Mouse (Mus musculus): ENCODE data around the gene Zcchc2.

Gene Zcchc2

DNA sequence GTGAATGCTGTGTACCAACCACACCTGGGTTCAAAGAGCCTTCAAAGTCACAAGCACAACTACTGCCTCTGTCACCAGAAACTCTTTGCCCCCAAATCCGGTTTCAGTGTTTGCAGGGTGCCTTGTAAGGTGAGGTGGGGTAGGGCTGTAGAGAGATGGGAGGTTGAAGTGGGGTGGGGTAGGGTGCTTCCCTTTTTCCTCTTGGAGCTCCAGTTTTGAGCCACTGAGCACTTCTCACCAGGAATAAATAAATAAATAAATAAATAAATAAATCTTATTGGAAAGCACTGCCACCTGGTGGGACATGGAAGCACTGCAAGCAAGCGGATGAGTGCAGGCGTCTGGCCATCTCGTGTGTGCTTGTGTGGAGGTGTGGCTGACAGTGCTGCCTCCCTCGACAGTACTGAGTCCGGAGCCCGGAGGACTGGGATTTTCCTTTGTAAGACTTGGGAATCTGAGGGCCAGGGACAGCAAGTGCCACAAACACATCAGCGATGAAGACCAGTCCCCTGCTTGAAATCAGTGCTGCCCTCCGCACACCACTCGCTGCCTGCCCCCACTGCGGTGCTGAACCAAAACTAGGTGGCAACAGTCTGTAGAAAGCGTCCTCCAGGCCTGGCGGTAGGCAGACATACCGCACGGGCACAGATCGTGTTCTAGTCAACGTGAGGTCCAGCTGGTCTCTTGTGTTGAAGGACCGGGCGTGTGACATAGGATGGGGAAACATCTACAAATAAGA is 46.8 kb downstream of the Zcchc2 start:
- peak; percentile 52 to 82 for DNase-seq

DNA sequence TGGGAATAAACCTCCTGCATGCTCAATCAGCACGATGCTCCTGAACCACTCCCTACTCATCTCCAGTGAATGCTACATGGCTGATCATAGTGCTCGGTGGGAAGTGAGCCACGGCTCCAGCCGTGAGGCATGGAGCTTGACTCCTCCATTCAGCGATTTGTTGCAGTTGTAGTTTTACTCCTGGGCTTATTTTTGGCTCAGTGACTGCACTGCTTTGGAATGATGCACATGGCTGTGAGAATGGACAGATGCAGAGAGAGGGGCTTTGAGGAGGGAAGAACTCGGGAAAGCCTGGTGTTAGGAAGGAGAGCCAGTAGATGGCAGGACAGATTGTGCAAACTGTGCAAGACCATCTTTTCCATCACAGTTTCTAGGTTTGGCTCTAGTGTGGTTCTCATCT is 49.1 kb downstream of the Zcchc2 start:
- DNase-seq, result no peak

DNA sequence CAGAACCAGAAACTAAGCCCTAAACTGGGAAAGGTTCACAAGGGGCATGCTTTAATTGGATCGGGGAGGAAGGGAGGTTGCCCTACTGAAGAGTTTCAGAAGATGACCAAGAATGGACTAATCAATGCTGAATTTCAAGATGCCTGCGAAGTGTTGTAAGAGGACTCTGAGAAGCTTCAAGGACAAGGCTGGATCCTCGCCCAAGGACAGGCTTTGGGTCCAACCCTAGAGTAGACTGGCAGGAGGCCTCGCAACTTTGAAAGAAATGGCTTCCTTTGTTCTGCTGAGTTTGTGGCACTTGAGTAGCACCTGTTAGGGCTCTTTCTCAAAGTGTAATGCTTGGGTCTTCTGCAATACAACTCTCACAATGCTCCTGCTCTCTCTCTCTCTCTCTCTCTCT is 50.1 kb downstream of the Zcchc2 start:
- DNase-seq, result no peak

DNA sequence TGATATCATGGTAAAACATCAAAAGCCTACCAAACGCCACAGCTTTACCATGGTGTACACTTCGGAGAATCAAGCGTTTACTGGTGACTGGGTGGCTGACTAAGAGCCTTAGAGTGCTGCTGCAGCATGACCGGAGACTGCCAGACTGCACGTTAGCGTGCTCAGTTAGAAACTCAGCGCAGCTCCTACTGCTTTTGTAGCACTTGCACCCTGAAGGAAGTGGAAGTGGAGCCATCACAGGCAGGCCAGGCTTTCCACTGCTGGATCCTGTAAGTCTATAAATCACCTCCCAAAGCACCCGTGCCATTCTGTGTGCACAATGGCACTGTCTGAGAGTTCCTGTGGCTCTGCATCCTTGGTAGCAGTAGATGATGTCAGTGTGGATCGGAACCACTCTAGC is 52.0 kb downstream of the Zcchc2 start:
- no peak for DNase-seq

DNA sequence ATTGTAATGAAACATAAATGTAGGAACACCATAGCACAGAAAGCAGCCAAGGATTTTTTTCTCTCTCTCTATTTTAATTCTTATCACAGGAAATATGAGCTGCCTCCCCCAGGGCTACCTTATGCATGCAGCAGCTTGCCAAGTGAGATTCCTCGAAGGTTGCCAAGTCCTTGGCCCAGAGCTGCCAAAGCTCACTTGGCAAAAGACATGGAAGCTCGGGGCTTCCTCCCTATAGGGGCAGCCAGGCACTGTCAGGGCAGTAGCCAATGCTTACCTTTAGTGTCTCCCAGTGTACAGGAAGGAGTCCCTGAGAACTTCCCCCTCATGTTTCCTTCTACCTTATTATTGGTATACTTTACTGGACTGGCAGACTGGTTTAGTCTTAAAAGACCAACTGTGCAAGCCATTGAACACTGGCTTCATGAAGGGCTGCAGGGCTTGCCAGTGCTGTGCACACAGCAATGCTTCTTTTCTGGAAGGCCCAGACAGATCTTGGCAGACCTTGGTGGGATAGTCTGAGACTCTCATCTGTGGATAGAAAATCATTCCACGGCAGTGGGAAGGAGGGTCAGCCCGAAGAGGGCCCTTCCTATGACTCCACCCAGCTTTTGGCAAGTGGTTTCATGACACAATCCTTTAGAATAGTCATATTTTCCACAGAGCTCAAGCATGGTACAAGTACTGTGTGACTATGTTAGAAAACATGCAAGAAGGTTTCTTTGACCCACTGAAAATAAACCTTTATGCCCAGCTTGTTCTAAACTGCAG is 53.0 kb downstream of the Zcchc2 start:
- peak in 1 of 2 experiments; percentile 20 for DNase-seq

DNA sequence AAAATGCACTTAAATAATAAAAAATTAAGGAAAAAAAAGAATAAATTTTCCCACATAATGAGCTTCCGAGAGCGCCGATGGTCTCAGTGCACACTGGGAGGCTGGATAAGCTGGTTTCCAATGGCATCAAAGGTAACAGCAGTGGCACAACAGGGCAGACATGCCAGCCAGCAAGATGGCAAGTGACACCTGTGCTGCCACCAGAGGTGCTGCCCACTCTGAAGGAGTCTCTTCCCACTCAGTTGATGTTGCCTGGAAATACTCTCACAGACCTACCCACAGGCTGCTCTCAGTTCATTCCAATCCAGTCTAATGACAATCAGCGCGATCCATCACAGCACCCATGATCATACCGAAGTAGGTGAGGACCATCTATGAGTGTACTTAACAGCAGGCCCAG is 58.8 kb downstream of the Zcchc2 start:
- DNase-seq, result no peak

DNA sequence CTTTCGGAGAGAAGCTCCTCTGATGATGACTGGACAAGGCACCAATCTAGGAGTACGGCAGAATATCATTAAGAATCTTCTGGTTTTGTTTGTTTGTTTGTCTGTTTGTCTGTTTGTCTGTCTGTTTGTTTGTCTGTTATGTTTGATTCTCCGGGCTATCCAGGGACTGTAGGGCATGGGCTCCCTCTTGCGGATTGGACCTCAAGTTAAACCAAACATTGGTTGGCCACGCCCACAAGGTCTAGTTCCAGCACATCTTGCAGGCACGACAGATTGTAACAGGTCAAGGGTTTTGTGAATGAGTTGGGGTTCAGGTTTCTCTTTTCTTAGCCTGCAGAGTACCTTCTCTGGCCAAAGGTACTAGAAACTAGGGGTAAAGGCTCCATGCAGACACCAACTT is 64.8 kb downstream of the Zcchc2 start:
- peak in 1 of 2 experiments; percentile 33 for DNase-seq

DNA sequence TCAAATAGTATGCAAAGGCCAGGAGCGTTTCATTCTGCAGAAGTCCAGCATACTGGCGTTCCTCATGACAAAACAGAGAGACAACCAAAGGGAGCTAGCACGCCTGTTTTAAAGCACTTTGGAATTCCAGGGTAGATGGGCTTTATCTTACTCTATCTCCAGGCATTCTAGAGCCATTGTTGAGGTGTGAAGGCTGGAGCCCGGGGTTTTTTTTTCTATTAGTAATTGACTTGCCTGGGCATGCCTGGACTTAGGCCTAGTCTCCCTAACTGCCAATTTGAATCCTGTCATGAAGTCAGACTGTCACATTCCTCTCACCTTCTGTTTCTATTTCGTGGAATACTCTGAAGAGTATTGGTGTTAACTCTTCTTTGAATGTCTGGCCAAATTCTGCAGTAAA is 68.1 kb downstream of the Zcchc2 start:
- no peak for DNase-seq

DNA sequence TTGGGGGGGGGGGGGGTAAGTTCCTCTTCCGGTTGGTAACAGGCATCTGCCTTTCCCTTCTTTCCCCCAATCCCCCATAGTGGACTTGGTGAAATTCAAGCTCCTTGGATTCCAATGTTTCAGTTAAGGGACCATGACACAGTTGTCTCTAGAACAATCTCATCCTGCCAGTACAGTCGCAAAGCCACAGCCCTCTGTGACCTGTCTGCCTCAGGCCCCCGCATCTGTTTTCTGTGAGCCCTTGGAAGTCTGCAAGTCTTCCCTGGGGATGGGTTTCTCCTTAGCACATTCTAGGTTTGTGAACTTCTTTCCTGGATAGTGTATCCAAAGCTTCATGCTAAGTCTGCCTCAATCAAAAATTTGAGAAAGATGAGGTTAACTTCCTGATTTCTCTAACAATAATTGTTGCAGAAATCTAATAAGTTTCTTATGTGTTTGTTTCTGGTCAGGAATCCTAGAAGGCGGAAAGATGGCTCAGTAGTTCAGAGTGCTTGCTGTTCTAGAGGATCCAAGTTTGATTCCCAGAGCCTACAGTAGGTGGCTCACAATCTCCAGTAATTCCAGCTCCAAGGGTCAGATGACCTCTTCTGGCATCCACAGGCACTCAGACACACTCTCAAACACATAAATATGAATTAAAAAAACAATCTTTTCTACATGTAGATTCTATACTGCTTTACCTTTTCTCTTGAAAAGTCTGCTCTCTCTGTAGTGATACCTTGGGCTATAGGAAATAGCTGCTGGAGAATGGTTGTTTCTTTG is 69.5 kb downstream of the Zcchc2 start:
- no peak for DNase-seq

DNA sequence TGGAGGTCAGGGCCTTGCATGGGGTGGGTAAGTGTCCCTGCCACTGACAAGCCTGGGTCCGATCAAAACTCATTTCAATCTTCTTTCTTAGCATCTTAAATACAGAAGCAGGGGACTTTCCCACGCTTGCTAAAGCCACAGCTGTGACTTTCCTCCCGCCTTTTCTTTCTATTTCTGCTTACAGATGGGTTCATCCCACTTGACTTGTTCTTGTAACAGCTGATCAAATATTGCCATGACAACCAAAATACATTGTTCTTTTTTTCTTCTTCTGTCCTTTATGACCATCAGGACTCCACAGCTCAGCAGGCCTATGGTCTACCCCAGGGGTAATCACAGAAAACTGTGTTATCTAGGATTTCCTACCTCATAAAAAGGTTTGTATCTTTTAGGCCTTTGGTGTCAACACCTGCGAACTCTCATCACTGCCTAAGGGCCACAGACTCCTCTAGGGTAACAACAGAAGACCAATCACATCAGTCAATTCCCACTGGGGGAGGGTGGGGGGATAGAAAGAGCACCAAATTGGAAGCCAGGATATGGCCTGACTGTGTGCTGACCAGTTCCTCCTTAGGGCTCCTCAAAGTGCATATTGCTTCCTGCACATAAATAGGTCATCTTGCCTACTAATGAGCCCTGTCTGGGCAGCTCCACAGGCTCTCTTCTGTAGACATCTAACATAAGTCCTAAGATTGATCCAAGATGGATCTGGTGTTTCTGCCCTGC is 71.1 kb downstream of the Zcchc2 start:
- DNase-seq, result no peak

DNA sequence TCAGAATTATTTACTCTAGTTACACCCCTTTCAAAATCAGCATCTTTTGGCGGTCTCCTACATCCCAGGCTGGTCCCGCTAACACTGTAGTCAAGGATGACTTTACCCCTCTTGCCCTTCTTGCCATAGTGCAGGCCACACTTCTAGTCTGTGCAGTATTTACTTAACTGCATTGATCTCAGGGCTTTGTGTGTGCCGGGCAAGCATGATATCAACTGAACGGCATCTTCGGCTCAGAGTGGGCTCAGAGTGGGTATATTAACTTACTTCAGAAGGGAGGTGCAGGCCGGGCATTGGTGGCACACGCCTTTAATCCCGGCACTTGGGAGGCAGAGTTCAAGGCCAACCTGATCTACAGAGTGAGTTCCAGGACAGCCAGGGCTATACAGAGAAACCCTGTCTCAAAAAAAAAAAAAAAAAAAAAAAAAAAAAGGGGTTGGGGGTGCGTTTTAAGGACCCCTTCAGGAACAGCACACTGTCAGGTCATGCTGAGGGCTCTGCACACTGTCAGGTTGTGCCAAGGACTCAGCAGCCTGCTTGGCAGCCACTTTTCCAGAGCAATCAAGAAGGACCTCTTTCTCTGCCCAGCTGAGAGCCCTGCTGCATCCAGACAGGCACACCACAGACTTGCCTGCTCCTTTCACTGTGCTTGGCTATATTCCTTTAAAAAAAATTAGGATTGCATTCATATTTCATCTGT is 72.8 kb downstream of the Zcchc2 start:
- no peak for DNase-seq

DNA sequence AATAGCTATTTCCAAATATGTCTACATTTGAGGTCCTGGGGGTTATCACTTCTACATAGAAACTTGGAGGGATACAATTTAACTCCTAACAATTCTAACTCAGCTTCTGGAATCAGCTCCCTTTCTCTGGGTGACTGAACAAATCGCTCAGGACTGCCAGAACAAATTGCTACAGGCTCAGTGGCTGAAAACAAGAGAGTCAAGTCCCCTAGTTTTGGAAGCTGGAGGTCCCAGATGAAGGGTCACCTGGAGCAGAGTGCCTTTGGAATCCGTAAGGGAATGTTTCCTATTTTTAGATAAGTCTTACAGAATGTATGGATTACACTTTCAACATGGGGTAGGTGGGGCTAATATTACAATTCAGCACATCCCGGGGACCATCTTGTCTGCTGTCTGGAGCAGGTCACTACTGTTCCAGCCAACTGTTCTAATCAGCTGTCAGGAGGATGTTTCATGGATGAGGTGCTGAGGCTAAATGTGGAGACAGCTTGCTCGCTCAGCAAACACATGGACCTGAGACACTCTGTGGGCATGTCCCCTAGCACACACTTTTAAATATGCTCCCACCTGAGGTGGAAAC is 73.5 kb downstream of the Zcchc2 start:
- no peak for DNase-seq

DNA sequence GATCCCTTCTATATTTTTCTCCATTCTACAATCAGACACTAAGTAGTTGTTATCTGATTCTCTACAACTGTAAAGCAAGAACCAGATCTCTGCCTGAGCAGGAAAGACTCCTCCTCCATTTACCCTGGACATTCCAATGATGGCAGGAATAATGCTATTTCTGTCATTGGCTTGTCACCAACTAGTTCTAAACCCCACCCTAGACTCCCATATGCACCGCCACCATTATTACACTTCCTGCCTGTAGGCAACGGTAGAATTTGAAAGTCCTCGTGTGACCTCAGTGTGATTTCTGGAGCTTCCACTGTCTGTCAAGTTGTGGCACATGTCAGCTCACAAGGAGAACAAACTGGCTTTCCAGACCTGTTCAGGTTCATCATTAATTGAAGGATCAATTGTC is 74.1 kb downstream of the Zcchc2 start:
- no peak for DNase-seq

DNA sequence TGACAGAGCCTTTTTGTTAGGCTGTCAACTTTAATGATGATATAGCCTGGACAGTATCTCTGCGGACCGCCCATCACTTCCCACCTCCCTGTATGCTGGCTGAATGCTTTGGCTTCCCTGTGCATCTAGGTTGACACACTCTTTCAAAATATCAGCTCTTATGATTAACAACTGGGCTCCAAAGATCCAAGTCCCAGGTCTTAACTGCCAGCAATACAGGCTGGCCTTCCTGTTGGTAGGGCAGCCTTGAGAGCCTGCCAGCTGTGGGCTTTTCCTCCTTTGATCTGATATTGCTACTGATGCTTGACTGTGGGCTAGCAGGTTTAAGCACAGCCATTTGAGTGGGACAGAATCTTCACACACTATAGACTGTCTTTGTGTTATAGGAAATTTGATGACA is 74.5 kb downstream of the Zcchc2 start:
- no peak for DNase-seq

DNA sequence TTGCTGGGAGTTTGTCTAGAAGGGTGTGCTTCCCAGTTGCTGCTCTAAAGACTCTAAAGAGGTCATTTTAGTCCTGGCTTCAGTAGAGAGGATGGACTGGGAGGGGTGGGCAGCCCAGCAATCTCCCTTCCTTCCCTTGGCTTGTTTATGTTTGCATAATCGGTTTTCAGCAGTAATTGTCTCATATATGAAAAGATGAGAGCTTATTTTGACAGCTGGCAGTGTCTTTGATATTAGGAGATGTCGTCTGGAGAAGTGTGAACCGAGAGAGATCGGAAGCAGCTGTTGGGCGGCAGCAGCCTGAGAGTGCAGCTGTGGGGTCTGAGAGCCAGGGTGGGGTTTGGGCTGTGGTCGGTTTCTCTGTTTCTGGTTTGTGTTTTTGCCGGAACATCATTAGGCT is 75.5 kb downstream of the Zcchc2 start:
- no peak for DNase-seq

DNA sequence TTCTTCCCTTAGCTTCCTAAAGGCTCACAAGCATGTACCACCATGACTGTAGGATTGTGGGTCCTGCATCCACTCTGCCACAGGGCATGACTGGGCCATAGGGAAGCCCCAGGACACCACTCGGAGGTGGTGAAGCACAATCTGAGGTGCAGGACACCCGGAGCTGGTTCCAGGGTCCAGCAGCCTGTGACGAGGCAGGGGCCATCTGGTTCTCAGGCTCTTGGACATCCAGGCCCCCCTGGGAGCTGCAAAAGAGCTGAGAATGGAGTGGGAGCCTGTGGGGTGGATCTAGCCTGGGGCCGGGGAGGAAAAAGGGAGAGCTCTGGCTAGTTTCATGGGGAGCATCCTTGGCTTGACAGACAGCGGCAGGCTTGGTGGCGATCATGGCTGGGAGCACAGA is 77.1 kb downstream of the Zcchc2 start:
- no peak for DNase-seq

DNA sequence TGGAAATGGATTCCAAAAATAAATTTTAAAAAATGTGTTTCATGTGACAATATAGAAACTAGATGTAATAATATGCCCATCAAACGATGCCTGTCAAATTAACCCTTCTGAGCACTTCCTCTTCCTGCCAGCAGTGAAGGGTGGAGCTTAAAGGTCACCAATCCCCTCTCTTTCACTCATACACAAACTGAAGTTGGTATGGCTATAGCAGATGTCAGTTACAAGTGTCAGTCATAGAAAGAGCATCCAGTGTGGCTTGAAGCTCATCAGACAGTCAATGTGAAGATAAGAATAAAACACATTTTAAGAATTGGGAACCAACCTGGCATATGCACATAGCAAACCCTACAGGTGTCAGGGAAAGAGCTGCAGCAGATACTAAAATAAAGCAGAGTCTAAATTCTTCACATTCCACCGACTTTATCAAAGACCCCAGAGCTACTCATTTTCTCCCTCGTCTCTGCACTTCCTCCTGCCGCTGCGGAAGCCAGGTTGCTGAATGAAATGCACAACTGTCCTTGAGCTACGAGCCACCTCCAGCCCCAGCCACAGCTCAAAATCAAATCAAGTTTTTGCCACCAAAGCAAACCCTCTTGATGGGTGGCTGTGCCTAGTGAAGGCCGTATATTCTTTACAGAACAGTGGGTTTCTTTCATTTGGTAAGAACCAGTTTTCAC is 79.8 kb downstream of the Zcchc2 start:
- DNase-seq, result no peak

DNA sequence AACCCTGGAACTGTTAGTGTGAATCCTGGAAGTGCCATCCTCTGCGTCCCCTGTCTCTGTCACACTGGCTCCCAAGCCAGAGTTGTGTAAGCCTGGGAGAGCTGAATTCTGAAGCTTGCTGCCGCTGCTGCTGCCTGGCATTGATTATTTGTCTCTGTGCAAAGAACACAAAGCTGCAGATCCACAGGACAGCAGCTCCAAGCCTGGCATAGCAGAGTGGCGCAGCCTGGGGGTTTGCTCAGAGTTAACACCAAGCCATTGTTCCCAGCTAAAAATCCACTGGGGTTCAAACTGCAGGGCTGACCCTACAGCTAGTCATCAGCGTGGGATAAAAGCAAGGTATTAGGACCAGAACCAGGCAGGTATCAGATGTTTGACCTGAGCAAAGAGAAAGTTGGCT is 80.6 kb downstream of the Zcchc2 start:
- no peak for DNase-seq

DNA sequence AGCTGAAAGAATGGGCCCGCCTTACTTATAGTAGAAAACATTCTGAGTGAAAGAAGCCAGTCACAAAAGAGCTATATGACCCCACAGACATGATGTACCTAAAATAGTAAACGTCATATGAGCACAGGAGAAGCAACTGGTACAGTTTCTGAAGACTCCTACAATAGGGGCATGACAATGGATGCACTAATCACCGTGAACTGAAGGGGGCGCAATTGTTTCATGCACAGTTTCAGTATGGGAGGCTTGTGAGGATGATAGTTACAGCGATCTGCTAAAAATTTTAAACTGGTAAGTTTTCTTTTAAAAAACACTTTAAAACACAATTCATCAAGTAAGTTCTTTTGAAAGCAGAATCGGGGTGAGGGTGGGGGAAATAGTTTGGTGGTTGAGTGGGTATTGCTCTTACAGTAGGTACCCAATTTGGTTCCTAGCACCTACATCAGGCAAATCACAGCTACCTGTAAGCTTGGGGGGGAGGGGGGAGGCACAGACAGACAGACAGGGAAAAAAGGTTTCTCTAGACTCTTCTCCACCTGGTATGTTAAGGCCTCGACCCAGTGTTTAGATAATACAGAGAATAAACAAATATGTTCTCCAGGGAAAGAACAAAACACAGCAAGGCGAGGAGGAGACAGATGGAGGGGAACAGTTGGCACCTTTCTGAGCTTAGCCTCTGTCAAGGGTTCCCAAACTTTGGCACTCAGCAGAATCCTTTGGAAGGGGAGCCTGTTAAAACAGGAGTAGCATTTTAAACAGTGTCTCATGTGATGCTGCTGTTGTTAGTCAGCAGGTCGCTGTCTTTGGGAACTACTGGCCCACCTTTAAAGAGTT is 81.2 kb downstream of the Zcchc2 start:
- peak; percentile 65 to 90 for DNase-seq

DNA sequence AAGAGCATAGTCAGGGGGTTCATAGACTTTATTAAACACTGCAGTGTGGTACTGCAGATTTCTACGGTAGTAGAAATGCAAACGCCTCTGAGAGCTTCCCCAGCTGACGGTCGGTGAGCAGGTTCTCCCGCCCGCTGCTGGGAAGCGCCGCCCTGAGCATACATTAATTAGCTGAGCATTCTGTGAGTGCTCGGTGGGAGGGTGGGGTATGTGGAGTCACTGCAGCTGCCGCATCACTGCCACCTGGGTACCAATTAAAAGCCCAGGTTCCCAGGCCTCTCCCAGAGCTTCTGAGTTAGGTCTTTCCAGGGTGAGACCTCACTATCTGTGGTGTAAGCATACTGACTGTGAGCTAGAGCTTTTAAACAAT is 81.8 kb downstream of the Zcchc2 start:
- DNase-seq, result no peak

DNA sequence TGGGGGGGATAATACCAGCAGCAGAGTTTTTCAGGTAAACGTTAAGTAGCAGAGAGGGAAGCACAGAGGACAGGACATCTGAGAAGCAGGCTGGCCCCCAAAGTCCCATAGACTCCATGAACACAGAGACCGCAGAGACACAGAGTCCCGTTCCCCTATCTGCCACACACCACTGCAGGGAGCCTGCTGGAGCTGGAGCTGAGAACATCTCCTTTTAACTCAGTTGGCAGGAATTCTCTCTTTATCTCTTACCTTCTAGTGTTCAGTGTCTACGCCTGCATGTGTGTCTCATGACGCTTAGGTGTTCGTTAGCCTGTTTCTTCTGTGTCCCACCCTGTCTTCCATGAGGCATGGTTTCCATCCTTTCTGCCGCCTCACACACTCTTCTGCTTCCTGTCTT is 83.0 kb downstream of the Zcchc2 start:
- no peak for DNase-seq

Data from kidney, postnatal 36 days (tissue).